Mouse (Mus musculus) CH12.LX (cell line): ENCODE results near the gene Gm43720. TPM values are rescaled to one million over a fixed set of nuclear protein-coding genes. Genes with fewer than 3 reads are reported as not detected.

Experiments used
- DNase-seq: peaks from one replicate; pipeline ENCODE4 v3.0.0-alpha.2; 2013; ENCODE audit errors: extremely low read depth
- H3K27ac ChIP-seq: 2 replicates; pipeline ENCODE4 v1.5.1; 2012; ENCODE audit warnings: low read depth, mild to moderate bottlenecking, control low read depth, moderate library complexity; ENCODE audit not compliant: insufficient read depth
- H3K27me3 ChIP-seq: replicated peaks from 2 replicates; pipeline ENCODE3; 2012; ENCODE audit warnings: inconsistent platforms
- H3K36me3 ChIP-seq, 2 experiments: replicated peaks in 1 of 2; 2 replicates each; pipeline versions ENCODE3 to v1.6.1; 2012; ENCODE audit warnings: inconsistent platforms in 1 of 2, low read length in 1 of 2, mild to moderate bottlenecking in 1 of 2, mixed read lengths in 1 of 2, moderate library complexity in 1 of 2; ENCODE audit not compliant: control insufficient read depth in 1 of 2, insufficient read depth in 1 of 2
- H3K4me1 ChIP-seq, 2 experiments: 2 replicates each; pipeline ENCODE4 v1.6.1; 2012; ENCODE audit warnings: inconsistent platforms in 1 of 2, moderate library complexity in 1 of 2; ENCODE audit not compliant: insufficient read depth in 2 of 2, control insufficient read depth in 1 of 2
- H3K4me2 ChIP-seq: 2 replicates; pipeline ENCODE4 v1.6.1; 2012; ENCODE audit warnings: low read depth, mild to moderate bottlenecking, control low read depth; ENCODE audit not compliant: poor library complexity, insufficient read depth, severe bottlenecking
- H3K4me3 ChIP-seq, 3 experiments: fragments of 150-350 bp in 1 of 3; sonication (generic) in 1 of 3; replicated peaks in 1 of 3; 2 replicates each; pipeline versions ENCODE3 to v1.5.1; 2011 to 2012; ENCODE audit warnings: low read depth in 2 of 3, low read length in 2 of 3, mild to moderate bottlenecking in 2 of 3, moderate library complexity in 2 of 3, control low read depth in 1 of 3, improper control_type of control experiment in 1 of 3, inconsistent platforms in 1 of 3, mixed read lengths in 1 of 3; ENCODE audit not compliant: poor library complexity in 1 of 3
- H3K79me2 ChIP-seq: replicated peaks from 2 replicates; pipeline ENCODE4 v1.6.1; 2012; ENCODE audit warnings: mild to moderate bottlenecking, moderate library complexity; ENCODE audit not compliant: control insufficient read depth, poor library complexity, insufficient read depth, severe bottlenecking; ENCODE audit errors: extremely low read depth
- H3K9ac ChIP-seq: 2 replicates; pipeline ENCODE4 v1.6.1; 2012; ENCODE audit warnings: low read depth, mild to moderate bottlenecking, control low read depth, moderate library complexity; ENCODE audit not compliant: insufficient read depth
- H3K9me3 ChIP-seq: replicated peaks from 2 replicates; pipeline ENCODE3; 2012; ENCODE audit warnings: low read length, inconsistent platforms, mixed read lengths
- CHD1 ChIP-seq: IDR thresholded peaks from 2 replicates; pipeline ENCODE4 v1.6.1; 2012; ENCODE audit warnings: low read depth, low read length, improper control_type of control experiment, inconsistent platforms
- CHD2 ChIP-seq: IDR thresholded peaks from 2 replicates; pipeline ENCODE4 v1.6.1; 2011; ENCODE audit warnings: low read length, improper control_type of control experiment
- CTCF ChIP-seq, 2 experiments: IDR thresholded peaks in 1 of 2; conservative IDR thresholded peaks in 1 of 2; 2 replicates each; pipeline ENCODE4 v1.5.1; 2011 to 2012; ENCODE audit warnings: low read depth in 2 of 2, low read length in 2 of 2, improper control_type of control experiment in 1 of 2, inconsistent platforms in 1 of 2, mild to moderate bottlenecking in 1 of 2, moderate library complexity in 1 of 2
- EP300 ChIP-seq: IDR thresholded peaks from 2 replicates; pipeline ENCODE4 v1.6.1; 2011; ENCODE audit warnings: low read length, improper control_type of control experiment
- HCFC1 ChIP-seq: IDR thresholded peaks from 2 replicates; pipeline ENCODE4 v1.6.1; 2012; ENCODE audit warnings: low read depth, mild to moderate bottlenecking, inconsistent platforms, low read length, improper control_type of control experiment
- KAT2A ChIP-seq: IDR thresholded peaks from 2 replicates; pipeline ENCODE4 v1.6.1; 2012; ENCODE audit warnings: low read length, improper control_type of control experiment, inconsistent platforms; ENCODE audit not compliant: insufficient replicate concordance
- MAX ChIP-seq: IDR thresholded peaks from 2 replicates; pipeline ENCODE4 v1.6.1; 2011; ENCODE audit warnings: low read length, improper control_type of control experiment
- MEF2A ChIP-seq: IDR thresholded peaks from 2 replicates; pipeline ENCODE4 v1.6.1; 2014; ENCODE audit warnings: low read depth, mild to moderate bottlenecking, inconsistent platforms, low read length, improper control_type of control experiment, borderline replicate concordance
- MYC ChIP-seq: IDR thresholded peaks from 2 replicates; pipeline ENCODE4 v1.6.1; 2011; ENCODE audit warnings: low read depth, mild to moderate bottlenecking, improper control_type of control experiment, low read length
- NELFE ChIP-seq: IDR thresholded peaks from 2 replicates; pipeline ENCODE4 v1.6.1; 2011; ENCODE audit warnings: low read depth, low read length, improper control_type of control experiment
- PAX5 ChIP-seq: IDR thresholded peaks from 2 replicates; pipeline ENCODE4 v1.6.1; 2012; ENCODE audit warnings: low read length, inconsistent platforms, mixed read lengths
- POLR2AphosphoS2 ChIP-seq: IDR thresholded peaks from 2 replicates; pipeline ENCODE4 v1.6.1; 2011; ENCODE audit warnings: low read depth, low read length, improper control_type of control experiment
- RAD21 ChIP-seq: IDR thresholded peaks from 2 replicates; pipeline ENCODE4 v1.6.1; 2011; ENCODE audit warnings: low read depth, mild to moderate bottlenecking, low read length, improper control_type of control experiment, moderate library complexity
- SIN3A ChIP-seq: IDR thresholded peaks from 2 replicates; pipeline ENCODE4 v1.6.1; 2012; ENCODE audit warnings: low read length, improper control_type of control experiment, inconsistent platforms
- SMC3 ChIP-seq: IDR thresholded peaks from 2 replicates; pipeline ENCODE4 v1.6.1; 2011; ENCODE audit warnings: low read depth, low read length, improper control_type of control experiment
- USF1 ChIP-seq: IDR thresholded peaks from 2 replicates; pipeline ENCODE4 v1.6.1; 2014; ENCODE audit warnings: low read depth, mild to moderate bottlenecking, inconsistent platforms, low read length, improper control_type of control experiment
- ZC3H11A ChIP-seq: IDR thresholded peaks from 2 replicates; pipeline ENCODE4 v1.6.1; 2012; ENCODE audit warnings: low read depth, mild to moderate bottlenecking, inconsistent platforms, low read length, improper control_type of control experiment
- ZMIZ1 ChIP-seq: IDR thresholded peaks from 2 replicates; pipeline ENCODE4 v1.6.1; 2012; ENCODE audit warnings: low read depth, mild to moderate bottlenecking, inconsistent platforms, low read length, improper control_type of control experiment
- dilution Hi-C: fragments of 300-500 bp; cut with MboI; formaldehyde crosslinking; loops from 2 replicates; pipeline ENCODE4 v1.14.3; 2020; ENCODE audit warnings: low sequenced_read_pairs; ENCODE audit not compliant: extremely low pct_unique_long_range_greater_than_20kb, extremely low pct_ligation_motif_present
- in situ Hi-C: fragments of 300-500 bp; cut with MboI; formaldehyde crosslinking; loops from 3 replicates; pipeline ENCODE4 v1.14.3; 2019; ENCODE audit warnings: low sequenced_read_pairs, low pct_ligation_motif_present, low pct_unique_long_range_greater_than_20kb, mixed read lengths
- polyA plus RNA-seq: library from polyadenylated mRNA; unstranded; fragments of >175 nt; gene quantifications from 2 replicates; pipeline ENCODE4 v1.2.1, GENCODE M21; 2012; ENCODE audit warnings: low read depth; ENCODE audit not compliant: insufficient read length
- total RNA-seq, 2 experiments: library from RNA; depleted of rRNA; stranded (reverse); fragments of 300-350 nt in 1 of 2; fragments of >200 nt in 1 of 2; gene quantifications; 2 replicates each; pipeline ENCODE4 v1.2.3; 2012 to 2014

Gm43720 gene
- total and polyA plus RNA-seq, 3 experiments, result not detected

- in situ Hi-C loops (no loop called here), dilution Hi-C loops (no loop called here)
- peaks cover 6 to 30% of the 10 kb centered on the region in 2 experiments for H3K36me3 ChIP-seq
- no peak overlapping the region for H3K4me3 ChIP-seq
- TF ChIP-seq ZC3H11A, result no peak
- no peaks in the 10 kb centered on the region for H3K9me3 ChIP-seq
- H3K27ac ChIP-seq, result no peak overlapping the region
- H3K4me1 ChIP-seq, result peaks cover 0 to 12% of the 10 kb centered on the region in 2 experiments; a peak in 2 of 4 replicates
- H3K9ac ChIP-seq, result no peak overlapping the region
- peaks cover 24% of the 10 kb centered on the region for H3K27me3 ChIP-seq
- H3K79me2 ChIP-seq, result peaks cover 5% of the 10 kb centered on the region; the same call in 1 of the 2 replicates
- H3K4me2 ChIP-seq, result no peak overlapping the region
- DNase-seq, result no peak
Observed at GRCm38 (mm10) chr5:138268980-138269379, 10.8 kb downstream of the Gm43720 start.

- peaks cover 12% of the 10 kb centered on the region for H3K27me3 ChIP-seq
Observed at GRCm38 (mm10) chr5:138267114-138267513, 12.6 kb downstream of the Gm43720 start.

GRCm38 (mm10) chr5:138265712-138266111, 14.0 kb downstream of the Gm43720 start:
- peaks cover 22 to 49% of the 10 kb centered on the region in 2 experiments for H3K36me3 ChIP-seq
- no peak overlapping the region for H3K4me3 ChIP-seq
- peaks cover 8 to 30% of the 10 kb centered on the region in 2 experiments for H3K4me1 ChIP-seq
- no peak overlapping the region for H3K9ac ChIP-seq
- no peak for TF ChIP-seq USF1
- TF ChIP-seq CHD2, result no peak
- no peak for TF ChIP-seq CTCF (conservative IDR thresholded peaks at IDR 0.05 in 1 of 2, IDR thresholded peaks at IDR 0.05 in 1 of 2; ENCODE audit: low read depth in 2 of 2, low read length in 2 of 2)
- no peak for TF ChIP-seq HCFC1
- no peak for TF ChIP-seq MAX
- no peak for TF ChIP-seq PAX5
- no peak overlapping the region for H3K4me2 ChIP-seq
- in situ Hi-C loops, result no loop called here
- DNase-seq, result no peak
- dilution Hi-C loops, result no loop called here
- H3K27ac ChIP-seq, result no peak overlapping the region
- peaks cover 11% of the 10 kb centered on the region; the same call in 1 of the 2 replicates for H3K79me2 ChIP-seq
- H3K27me3 ChIP-seq, result no peaks in the 10 kb centered on the region
- no peaks in the 10 kb centered on the region for H3K9me3 ChIP-seq

More at GRCm38 (mm10) chr5:138267114-138267513, 12.6 kb downstream of the Gm43720 start:
- Histone ChIP-seq H3K4me3 (no peak overlapping the region), H3K9ac (no peak overlapping the region), H3K36me3 (peaks cover 10 to 35% of the 10 kb centered on the region in 2 experiments), H3K9me3 (no peaks in the 10 kb centered on the region), H3K4me1 (peaks cover 8 to 22% of the 10 kb centered on the region in 2 experiments), H3K79me2 (peaks cover 11% of the 10 kb centered on the region; the same call in 1 of the 2 replicates), H3K4me2 (no peak overlapping the region), H3K27ac (no peak overlapping the region)
- in situ Hi-C loops, result no loop called here
- dilution Hi-C loops, result no loop called here
- DNase-seq, result no peak
- TF ChIP-seq MEF2A, result no peak
- TF ChIP-seq PAX5, result no peak
- no peak for TF ChIP-seq RAD21
- TF ChIP-seq KAT2A, result no peak
- no peak for TF ChIP-seq NELFE
- no peak for TF ChIP-seq CHD1
- no peak for TF ChIP-seq ZMIZ1
- no peak for TF ChIP-seq POLR2AphosphoS2
- no peak for TF ChIP-seq MYC
- no peak for TF ChIP-seq EP300
- no peak for TF ChIP-seq HCFC1
- TF ChIP-seq SMC3, result no peak
- no peak for TF ChIP-seq SIN3A
